Mouse (Mus musculus) forebrain, embryonic 14.5 days (tissue): Measurements from ENCODE around the gene Ephb1. TPM values are rescaled to one million over a fixed set of nuclear protein-coding genes. Genes with fewer than 3 reads are reported as not detected.

Source experiments
- ATAC-seq: fragments of 200-750 bp; cut with Nextera tagmentation; 2 replicates; pipeline ENCODE4 v1.8.0; 2017; ENCODE audit warnings: mild to moderate bottlenecking, moderate library complexity
- DNase-seq: peaks from one replicate; pipeline ENCODE4 v3.0.0-alpha.2; 2015; ENCODE audit warnings: low spot score
- H3K27ac ChIP-seq: fragments of 300-500 bp; sonication (generic); 2 replicates; pipeline ENCODE4 v1.5.1; 2014; ENCODE audit warnings: low read depth, mild to moderate bottlenecking, control low read depth, low read length, moderate library complexity
- H3K27me3 ChIP-seq: fragments of 300-500 bp; sonication (generic); replicated peaks from 2 replicates; pipeline ENCODE4 v1.6.1; 2014; ENCODE audit warnings: low read length, control low read depth, mixed read lengths; ENCODE audit not compliant: control insufficient read depth, insufficient read depth
- H3K36me3 ChIP-seq: fragments of 300-500 bp; sonication (generic); 2 replicates; pipeline ENCODE4 v1.6.1; 2014; ENCODE audit warnings: low read length, control low read depth; ENCODE audit not compliant: control insufficient read depth, insufficient read depth
- H3K4me1 ChIP-seq: fragments of 300-500 bp; sonication (generic); 2 replicates; pipeline ENCODE4 v1.6.1; 2014; ENCODE audit warnings: antibody characterized with exemption, low read length, control low read depth; ENCODE audit not compliant: control insufficient read depth, insufficient read depth
- H3K4me2 ChIP-seq: fragments of 300-500 bp; sonication (generic); 2 replicates; pipeline ENCODE4 v1.6.1; 2014; ENCODE audit warnings: mild to moderate bottlenecking, control low read depth, low read length
- H3K4me3 ChIP-seq: fragments of 300-500 bp; sonication (generic); 2 replicates; pipeline ENCODE4 v1.5.1; 2014; ENCODE audit warnings: low read depth, low read length, control low read depth
- H3K9ac ChIP-seq: fragments of 300-500 bp; sonication (generic); 2 replicates; pipeline ENCODE4 v1.6.1; 2014; ENCODE audit warnings: mild to moderate bottlenecking, low read length, control low read depth, moderate library complexity
- H3K9me3 ChIP-seq: fragments of 300-500 bp; sonication (generic); replicated peaks from 2 replicates; pipeline ENCODE4 v1.6.1; 2016; ENCODE audit warnings: low read length, control low read depth, mixed read lengths; ENCODE audit not compliant: control insufficient read depth
- WGBS: fragments of 180-500 bp; shearing (Covaris S2); extraction: QIAGEN DNeasy Blood & Tissue Kit; methylation state at CpG from one replicate; pipeline ENCODE4 v1.1.7; 2014; 5-methylcytosine and 5-hydroxymethylcytosine counted together
- polyA plus RNA-seq: library from polyadenylated mRNA; unstranded; fragments of >200 nt; fragmentation: Nextera tagmentation; extraction: Ambion mirVana; gene quantifications from 2 replicates; pipeline ENCODE4 v1.2.1, GENCODE M21; 2014

Ephb1 gene
- polyA plus RNA-seq, 1 experiment from 2014 or later: 27.8 TPM

DNA sequence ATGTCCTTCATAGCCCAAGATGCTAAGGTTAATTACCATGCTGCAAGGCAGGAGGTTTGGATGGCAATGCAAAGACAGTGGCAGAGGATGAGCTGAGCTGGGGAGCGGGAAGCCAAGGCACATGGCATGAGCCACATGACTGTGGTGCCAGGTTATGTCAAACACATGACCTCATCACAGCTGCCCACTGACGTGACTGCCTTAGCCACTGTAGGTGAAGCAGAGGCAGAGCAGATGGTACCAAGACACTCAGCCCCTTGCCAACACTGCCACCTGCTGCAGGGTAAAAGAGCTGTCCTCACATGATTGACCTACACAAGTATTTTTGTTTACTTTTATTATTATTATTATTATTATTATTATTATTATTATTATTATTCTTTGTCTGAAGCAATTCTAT, 348.0 kb downstream of the Ephb1 start:
- ATAC-seq: no peak

DNA sequence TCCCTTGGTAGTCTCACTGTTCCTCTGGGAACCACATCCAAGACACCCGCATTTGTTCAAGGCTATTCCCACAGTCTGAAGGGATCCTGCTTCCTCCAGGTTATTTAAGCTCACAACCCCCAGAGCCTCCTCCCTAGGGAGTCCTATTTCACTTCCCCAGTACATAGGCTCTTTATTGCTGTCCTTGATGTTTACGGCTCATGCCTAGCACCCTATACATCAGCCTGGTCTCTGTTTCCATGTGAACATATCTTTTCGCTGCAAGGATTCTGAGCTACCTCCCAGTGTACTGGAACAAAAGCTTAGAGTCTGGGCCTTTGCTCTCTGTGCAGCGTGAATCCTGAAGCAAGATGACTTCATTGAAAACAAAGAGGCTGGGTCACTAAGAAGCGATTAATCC, 351.6 kb downstream of the Ephb1 start:
- ATAC-seq (no peak), DNase-seq (no peak)
- Histone ChIP-seq H3K4me3 (no peak overlapping the region), H3K4me2 (no peak overlapping the region), H3K27me3 (no peaks in the 10 kb centered on the region), H3K9me3 (no peaks in the 10 kb centered on the region), H3K4me1 (no peaks in the 10 kb centered on the region), H3K27ac (no peak overlapping the region), H3K9ac (no peak overlapping the region), H3K36me3 (no peaks in the 10 kb centered on the region)
- WGBS: 25% methylated on average over 5 of the region's 5 CpGs

More for the DNA sequence above, 348.0 kb downstream of the Ephb1 start:
- Histone ChIP-seq H3K9ac (no peak overlapping the region), H3K27ac (no peak overlapping the region), H3K4me1 (no peaks in the 10 kb centered on the region), H3K27me3 (no peaks in the 10 kb centered on the region), H3K4me3 (no peak overlapping the region), H3K4me2 (no peak overlapping the region), H3K36me3 (no peaks in the 10 kb centered on the region), H3K9me3 (no peaks in the 10 kb centered on the region)
- 69% methylated on average over 2 of the region's 2 CpGs for WGBS
- peak; percentile 46 for DNase-seq

DNA sequence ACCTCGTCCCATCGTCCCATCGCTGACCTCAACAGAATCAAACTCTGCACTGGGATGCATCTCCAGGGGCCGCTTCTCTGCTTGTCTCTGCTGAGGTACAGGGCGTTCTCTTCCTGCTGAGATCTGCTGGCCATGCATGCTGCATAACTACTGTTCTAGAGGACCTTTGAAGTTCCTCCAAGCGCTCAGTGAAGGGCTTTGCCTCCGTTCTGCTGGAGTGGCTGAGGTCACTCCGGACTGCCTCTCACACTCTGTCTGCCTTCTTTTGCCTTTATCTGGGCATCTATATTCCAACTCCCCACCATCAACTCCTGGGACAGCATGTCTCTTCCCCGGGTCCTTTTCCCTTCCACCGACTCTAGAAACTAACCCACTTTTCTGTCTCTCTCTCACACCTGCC, 352.3 kb downstream of the Ephb1 start:
- H3K9me3 ChIP-seq: no peaks in the 10 kb centered on the region
- ATAC-seq: no peak
- H3K4me1 ChIP-seq: no peaks in the 10 kb centered on the region
- H3K36me3 ChIP-seq: no peaks in the 10 kb centered on the region
- H3K4me3 ChIP-seq: no peak overlapping the region
- 91% methylated on average over 10 of the region's 10 CpGs for WGBS
- H3K9ac ChIP-seq: no peak overlapping the region
- no peak overlapping the region for H3K4me2 ChIP-seq
- no peak overlapping the region for H3K27ac ChIP-seq
- H3K27me3 ChIP-seq: no peaks in the 10 kb centered on the region
- DNase-seq: no peak

GRCm38 (mm10) chr9:102001633-102002165, 352.8 kb downstream of the Ephb1 start:
- Histone ChIP-seq H3K4me2 (no peak overlapping the region), H3K4me1 (no peaks in the 10 kb centered on the region), H3K9ac (no peak overlapping the region), H3K9me3 (no peaks in the 10 kb centered on the region), H3K27ac (no peak overlapping the region), H3K36me3 (no peaks in the 10 kb centered on the region), H3K27me3 (no peaks in the 10 kb centered on the region), H3K4me3 (no peak overlapping the region)
- whole genome bisulfite sequencing: 88% methylated on average over 11 of the region's 11 CpGs
- ATAC-seq: no peak
- DNase-seq: no peak

DNA sequence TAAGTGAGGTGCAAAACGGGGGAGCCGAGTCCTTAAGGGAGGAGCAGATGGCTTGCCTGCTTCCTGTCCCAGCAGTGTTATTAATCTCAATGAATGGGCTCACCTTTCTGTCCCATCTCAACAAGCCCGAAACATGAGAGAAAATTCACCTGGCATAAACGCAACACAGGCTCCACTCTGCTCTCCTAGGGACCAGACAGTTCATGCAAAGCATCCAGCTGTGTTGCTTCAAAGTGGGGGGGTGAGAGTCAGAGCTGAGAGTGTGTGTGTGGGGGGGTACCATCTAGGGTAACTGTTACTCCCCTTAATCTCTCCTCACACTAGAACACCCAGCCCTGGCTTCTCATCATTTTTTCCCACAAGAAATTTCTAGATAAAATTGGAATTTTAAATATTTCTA, 354.8 kb downstream of the Ephb1 start:
- 82% methylated on average over 4 of the region's 4 CpGs for WGBS
- Histone ChIP-seq H3K27me3 (no peaks in the 10 kb centered on the region), H3K9me3 (no peaks in the 10 kb centered on the region), H3K36me3 (0 out of 2 replicates have a peak, but pooled peaks cover 3% of the 10 kb centered on the region), H3K4me1 (no peaks in the 10 kb centered on the region), H3K4me3 (no peak overlapping the region), H3K4me2 (no peak overlapping the region), H3K27ac (no peak overlapping the region), H3K9ac (no peak overlapping the region)
- ATAC-seq (no peak), DNase-seq (no peak)

GRCm38 (mm10) chr9:101996771-101997500, 357.6 kb downstream of the Ephb1 start:
- Histone ChIP-seq H3K9ac (no peak overlapping the region), H3K9me3 (no peaks in the 10 kb centered on the region), H3K4me2 (no peak overlapping the region), H3K36me3 (0 out of 2 replicates have a peak, but pooled peaks cover 10% of the 10 kb centered on the region), H3K4me1 (no peaks in the 10 kb centered on the region), H3K4me3 (no peak overlapping the region), H3K27ac (no peak overlapping the region), H3K27me3 (no peaks in the 10 kb centered on the region)
- no peak for ATAC-seq
- DNase-seq: no peak
- WGBS: 78% methylated on average over 16 of the region's 16 CpGs

GRCm38 (mm10) chr9:101996183-101996582, 358.3 kb downstream of the Ephb1 start:
- Histone ChIP-seq H3K27ac (no peak overlapping the region), H3K36me3 (0 out of 2 replicates have a peak, but pooled peaks cover 10% of the 10 kb centered on the region), H3K4me1 (no peaks in the 10 kb centered on the region), H3K4me3 (no peak overlapping the region), H3K9me3 (no peaks in the 10 kb centered on the region), H3K9ac (no peak overlapping the region), H3K27me3 (no peaks in the 10 kb centered on the region), H3K4me2 (no peak overlapping the region)
- ATAC-seq (no peak), DNase-seq (no peak)
- WGBS: 85% methylated on average over 7 of the region's 7 CpGs

DNA sequence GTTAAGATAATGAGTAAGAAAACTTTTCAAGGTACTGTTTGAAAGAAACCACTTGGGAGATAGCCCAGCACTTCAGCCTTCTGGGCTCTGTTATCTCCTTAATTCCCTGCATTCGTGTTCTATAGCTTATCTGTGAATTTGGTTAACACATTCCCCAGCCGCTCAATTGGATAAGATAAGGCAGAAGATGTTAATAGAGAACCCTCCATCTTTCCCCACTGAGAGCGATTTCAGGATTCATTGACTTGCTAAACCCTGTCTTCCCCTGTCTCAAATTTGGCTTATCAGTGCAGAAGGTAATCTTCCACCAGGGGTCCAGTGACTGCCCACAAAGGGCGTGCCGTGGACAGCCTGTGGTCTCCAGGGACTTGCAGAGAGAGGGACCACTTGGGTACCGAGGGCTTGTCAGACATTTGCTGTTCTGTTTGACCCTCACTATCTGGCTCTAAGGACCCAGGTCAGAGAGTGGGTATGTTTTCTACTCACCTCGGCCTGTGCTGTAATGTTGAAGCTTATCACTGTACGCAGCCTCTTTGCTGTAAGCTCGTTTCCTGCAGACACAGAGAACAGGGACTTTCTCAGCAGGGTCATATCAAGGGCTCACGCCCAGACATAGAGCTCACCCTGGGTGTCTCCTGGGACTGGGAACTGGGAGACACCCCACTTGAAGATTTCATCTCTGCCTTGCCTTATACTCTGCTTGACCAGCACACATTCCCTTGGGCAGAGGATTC, 358.9 kb downstream of the Ephb1 start:
- Histone ChIP-seq H3K4me1 (no peaks in the 10 kb centered on the region), H3K36me3 (0 out of 2 replicates have a peak, but pooled peaks cover 10% of the 10 kb centered on the region), H3K27ac (no peak overlapping the region), H3K9me3 (no peaks in the 10 kb centered on the region), H3K27me3 (no peaks in the 10 kb centered on the region), H3K4me2 (no peak overlapping the region), H3K4me3 (no peak overlapping the region), H3K9ac (no peak overlapping the region)
- 84% methylated on average over 10 of the region's 10 CpGs for WGBS
- DNase-seq (no peak), ATAC-seq (no peak)

DNA sequence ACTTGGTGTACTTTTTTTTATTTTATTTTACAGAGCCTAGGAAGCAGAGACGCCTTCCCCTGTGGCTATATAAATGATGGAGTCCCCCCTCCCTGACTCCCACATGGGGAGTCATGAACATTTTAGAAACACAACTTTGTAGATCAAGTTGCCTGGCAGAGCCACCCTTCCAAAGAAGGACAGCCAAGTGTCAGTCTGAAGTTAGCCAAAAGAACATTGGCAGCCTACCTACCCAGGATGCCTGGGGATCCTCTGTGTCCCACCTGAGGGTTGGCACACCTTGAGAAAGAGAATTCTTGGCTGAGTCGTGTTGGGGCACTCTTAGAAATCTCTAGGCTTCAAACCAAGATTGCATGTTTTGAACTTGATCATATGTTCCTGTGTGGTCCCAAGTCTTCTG, 360.4 kb downstream of the Ephb1 start:
- H3K27me3 ChIP-seq: no peaks in the 10 kb centered on the region
- 78% methylated on average over 2 of the region's 2 CpGs for WGBS

More for the DNA sequence above, 360.4 kb downstream of the Ephb1 start:
- Histone ChIP-seq H3K27ac (no peak overlapping the region), H3K36me3 (0 out of 2 replicates have a peak, but pooled peaks cover 12% of the 10 kb centered on the region), H3K4me3 (no peak overlapping the region), H3K4me1 (no peaks in the 10 kb centered on the region), H3K9ac (no peak overlapping the region), H3K4me2 (no peak overlapping the region), H3K9me3 (no peaks in the 10 kb centered on the region)
- no peak for DNase-seq
- no peak for ATAC-seq
